Mouse (Mus musculus) liver, postnatal 0 days (tissue): ENCODE measurements around the gene Epn2. TPM values are rescaled to one million over a fixed set of nuclear protein-coding genes. Genes with fewer than 3 reads are reported as not detected.

Experiments
- ATAC-seq: fragments of 200-750 bp; cut with Nextera tagmentation; 2 replicates; pipeline ENCODE4 v1.8.0; 2017; ENCODE audit warnings: mild to moderate bottlenecking, moderate library complexity
- DNase-seq: peaks from one replicate; pipeline ENCODE4 v3.0.0-alpha.2; 2016
- H3K27ac ChIP-seq: fragments of 300-500 bp; sonication (generic); 2 replicates; pipeline ENCODE4 v1.5.1; 2014; ENCODE audit warnings: antibody characterized with exemption, moderate library complexity, mild to moderate bottlenecking, low read depth
- H3K27me3 ChIP-seq: fragments of 300-500 bp; sonication (generic); 2 replicates; pipeline ENCODE4 v1.6.1; 2014; ENCODE audit warnings: low read length, control low read depth, mixed read lengths; ENCODE audit not compliant: insufficient read depth
- H3K36me3 ChIP-seq: fragments of 300-500 bp; sonication (generic); replicated peaks from 2 replicates; pipeline ENCODE4 v1.6.1; 2014; ENCODE audit warnings: mild to moderate bottlenecking, control low read depth, low read length, moderate library complexity, mixed read lengths; ENCODE audit not compliant: insufficient read depth
- H3K4me1 ChIP-seq: fragments of 300-500 bp; sonication (generic); 2 replicates; pipeline ENCODE4 v1.6.1; 2014; ENCODE audit warnings: antibody characterized with exemption, mild to moderate bottlenecking, control low read depth; ENCODE audit not compliant: insufficient read depth
- H3K4me2 ChIP-seq: fragments of 300-500 bp; sonication (generic); 2 replicates; pipeline ENCODE4 v1.6.1; 2014; ENCODE audit warnings: low read depth, mild to moderate bottlenecking, low read length, moderate library complexity, mixed read lengths
- H3K4me3 ChIP-seq: fragments of 300-500 bp; sonication (generic); 2 replicates; pipeline ENCODE4 v1.5.1; 2014; ENCODE audit warnings: low read depth, low read length
- H3K9ac ChIP-seq: fragments of 300-500 bp; sonication (generic); replicated peaks from 2 replicates; pipeline ENCODE4 v1.6.1; 2014; ENCODE audit warnings: mild to moderate bottlenecking, moderate library complexity
- H3K9me3 ChIP-seq: fragments of 300-500 bp; sonication (generic); 2 replicates; pipeline ENCODE4 v1.6.1; 2016; ENCODE audit warnings: mild to moderate bottlenecking, control low read depth, low read length, mixed read lengths
- CTCF ChIP-seq: sonication (generic); IDR thresholded peaks from 2 replicates; pipeline ENCODE4 v1.5.1; 2016; ENCODE audit warnings: antibody characterized with exemption, low read depth
- EP300 ChIP-seq: IDR thresholded peaks from 2 replicates; pipeline ENCODE4 v1.6.1; 2016; ENCODE audit warnings: antibody characterized with exemption, low read depth, mild to moderate bottlenecking
- WGBS: fragments of 180-500 bp; shearing (Covaris S2); extraction: QIAGEN DNeasy Blood & Tissue Kit; methylation state at CpG from one replicate; pipeline ENCODE4 v1.1.7; 2014; ENCODE audit not compliant: insufficient replicate concordance; 5-methylcytosine and 5-hydroxymethylcytosine counted together
- polyA plus RNA-seq: library from polyadenylated mRNA; unstranded; fragments of >200 nt; fragmentation: Nextera tagmentation; extraction: Ambion mirVana; gene quantifications from 2 replicates; pipeline ENCODE4 v1.2.1, GENCODE M21; 2015

The Epn2 gene
- polyA plus RNA-seq, 1 experiment from 2014 or later, result 3.1 TPM

- Histone ChIP-seq H3K4me3 (no peak overlapping the region), H3K27me3 (no peaks in the 10 kb centered on the region), H3K9ac (no peak overlapping the region), H3K27ac (no peak overlapping the region), H3K4me2 (no peak overlapping the region), H3K36me3 (no peaks in the 10 kb centered on the region), H3K4me1 (peaks cover 11% of the 10 kb centered on the region), H3K9me3 (no peaks in the 10 kb centered on the region)
- WGBS, result 31% methylated on average over 5 of the region's 5 CpGs
- no peak for ATAC-seq
- DNase-seq, result no peak
- TF ChIP-seq CTCF (no peak), EP300 (no peak)
These were observed 17.1 kb downstream of the Epn2 start for GRCm38 (mm10) chr11:61562421-61562820.

- Histone ChIP-seq H3K36me3 (no peaks in the 10 kb centered on the region), H3K27ac (no peak overlapping the region), H3K27me3 (no peaks in the 10 kb centered on the region), H3K9ac (no peak overlapping the region), H3K9me3 (no peaks in the 10 kb centered on the region), H3K4me2 (no peak overlapping the region), H3K4me3 (no peak overlapping the region), H3K4me1 (peaks cover 11% of the 10 kb centered on the region)
- ATAC-seq (no peak), DNase-seq (no peak)
- TF ChIP-seq EP300 (no peak), CTCF (no peak)
- WGBS, result 62% methylated on average over 5 of the region's 5 CpGs
These were observed 19.9 kb downstream of the Epn2 start for GRCm38 (mm10) chr11:61559572-61559971.

- no peaks in the 10 kb centered on the region for H3K27me3 ChIP-seq
- H3K4me2 ChIP-seq, result no peak overlapping the region
- H3K9ac ChIP-seq, result no peak overlapping the region
- H3K27ac ChIP-seq, result no peak overlapping the region
- no peak for DNase-seq
- TF ChIP-seq EP300 (no peak), CTCF (no peak)
- no peaks in the 10 kb centered on the region for H3K4me1 ChIP-seq
- 71% methylated on average over 3 of the region's 3 CpGs for WGBS
- no peak overlapping the region for H3K4me3 ChIP-seq
- ATAC-seq, result no peak
- H3K9me3 ChIP-seq, result no peaks in the 10 kb centered on the region
- H3K36me3 ChIP-seq, result no peaks in the 10 kb centered on the region
These were observed 26.3 kb downstream of the Epn2 start for GRCm38 (mm10) chr11:61553015-61553754.

- Histone ChIP-seq H3K9me3 (no peaks in the 10 kb centered on the region), H3K36me3 (no peaks in the 10 kb centered on the region), H3K9ac (no peak overlapping the region), H3K27ac (no peak overlapping the region), H3K4me2 (no peak overlapping the region), H3K4me1 (no peaks in the 10 kb centered on the region), H3K4me3 (no peak overlapping the region), H3K27me3 (no peaks in the 10 kb centered on the region)
- no peak for DNase-seq
- ATAC-seq, result no peak
- no peak for TF ChIP-seq CTCF
- no peak for TF ChIP-seq EP300
These were observed 28.9 kb downstream of the Epn2 start for GRCm38 (mm10) chr11:61550631-61551030.

GRCm38 (mm10) chr11:61547710-61548109 lies 31.8 kb downstream of the Epn2 start:
- TF ChIP-seq EP300, result no peak
- ATAC-seq (no peak), DNase-seq (no peak)
- WGBS, result 76% methylated on average over 4 of the region's 4 CpGs
- Histone ChIP-seq H3K4me2 (no peak overlapping the region), H3K9ac (no peak overlapping the region), H3K27me3 (no peaks in the 10 kb centered on the region), H3K27ac (no peak overlapping the region), H3K4me3 (no peak overlapping the region), H3K36me3 (no peaks in the 10 kb centered on the region), H3K9me3 (no peaks in the 10 kb centered on the region), H3K4me1 (no peaks in the 10 kb centered on the region)

- TF ChIP-seq CTCF (no peak), EP300 (no peak)
- H3K9ac ChIP-seq, result no peak overlapping the region
- ATAC-seq (no peak), DNase-seq (no peak)
- H3K27ac ChIP-seq, result no peak overlapping the region
- no peak overlapping the region for H3K4me2 ChIP-seq
- no peaks in the 10 kb centered on the region for H3K9me3 ChIP-seq
- no peaks in the 10 kb centered on the region for H3K27me3 ChIP-seq
- H3K36me3 ChIP-seq, result no peaks in the 10 kb centered on the region
- no peak overlapping the region for H3K4me3 ChIP-seq
- 69% methylated on average over 10 of the region's 10 CpGs for WGBS
- peaks cover 1% of the 10 kb centered on the region; the same call in 1 of the 2 replicates for H3K4me1 ChIP-seq
These were observed 33.0 kb downstream of the Epn2 start for GRCm38 (mm10) chr11:61546452-61546851.

GRCm38 (mm10) chr11:61545586-61545985 lies 33.9 kb downstream of the Epn2 start:
- ATAC-seq (no peak), DNase-seq (no peak)
- 75% methylated on average over 2 of the region's 2 CpGs for WGBS
- no peak for TF ChIP-seq CTCF
- TF ChIP-seq EP300, result no peak
- Histone ChIP-seq H3K9me3 (no peaks in the 10 kb centered on the region), H3K4me1 (peaks cover 2% of the 10 kb centered on the region; the same call in 1 of the 2 replicates), H3K36me3 (no peaks in the 10 kb centered on the region), H3K9ac (no peak overlapping the region), H3K27me3 (no peaks in the 10 kb centered on the region), H3K27ac (no peak overlapping the region), H3K4me3 (no peak overlapping the region), H3K4me2 (no peak overlapping the region)
